Mouse (Mus musculus) cerebellum, adult 2 months (tissue): ENCODE measurements around the gene Rrp7a.

Experiments used
- CTCF ChIP-seq: fragments of 200-500 bp; IDR thresholded peaks from 2 replicates; pipeline ENCODE4 v1.5.1; 2011; ENCODE audit warnings: low read depth, mild to moderate bottlenecking, control low read depth, low read length, moderate library complexity, borderline replicate concordance; ENCODE audit not compliant: insufficient read depth
- POLR2A ChIP-seq: fragments of 200-500 bp; IDR thresholded peaks from 2 replicates; pipeline ENCODE4 v1.6.1; 2011; ENCODE audit warnings: low read length, control low read depth, borderline replicate concordance; ENCODE audit not compliant: insufficient read depth

GRCm38 (mm10) chr15:83129530-83130231 is 7.1 kb upstream of the Rrp7a start:
- TF ChIP-seq POLR2A: no peak
- TF ChIP-seq CTCF: no peak
